8 mouse cellular contexts compared by ENCODE assay signal in the genomic region with DNA sequence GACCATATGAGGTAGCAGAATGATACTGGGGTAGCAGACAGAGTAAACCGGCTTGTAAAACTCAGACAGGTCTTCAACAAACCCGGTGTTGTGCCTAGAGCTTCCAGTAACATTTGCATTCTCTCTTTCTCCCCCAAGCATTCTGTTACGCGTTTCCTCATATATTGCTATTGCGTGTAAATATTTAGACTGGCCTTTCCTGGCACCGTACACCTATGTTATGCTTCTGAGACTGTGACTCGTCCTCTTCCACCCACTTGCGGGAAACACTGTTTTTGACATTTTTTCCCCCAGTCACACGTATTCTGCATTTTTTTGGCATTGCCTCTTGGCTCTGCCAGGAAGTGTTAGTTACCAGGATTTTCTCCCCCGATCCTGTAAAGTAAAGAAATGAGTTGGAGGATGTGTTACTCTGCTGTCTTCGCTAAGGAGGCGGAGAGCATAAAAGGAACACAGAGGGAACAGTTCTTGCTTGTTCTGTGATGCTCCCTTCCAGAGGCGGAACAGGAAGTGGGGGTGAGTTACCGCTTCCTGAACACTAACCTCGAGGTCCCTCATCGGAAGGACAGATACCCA.
A peak's percentile ranks its signal among the peaks of the same experiment; 100 is the strongest.
DNase-seq lines count a peak whose midpoint lies in the region; ATAC-seq lines count a peak whose summit lies in the region.

No protein-coding gene starts in this region.

- peak; percentile 73 for DNase-seq in right cerebral cortex, adult 18-20 months
- DNase-seq in right cerebral cortex, postnatal 4 days, result no peak
- DNase-seq in kidney, adult 9 months, result peak; percentile 43
- peak; percentile 32 to 56 for DNase-seq in left cerebral cortex, adult 9 months (ENCODE audit: low spot score in 2 of 2)
- DNase-seq in thymus, postnatal 25 days, result peak; percentile 11
- DNase-seq in ovary, postnatal 10 days (ENCODE audit: low spot score), result no peak
- DNase-seq in adrenal gland, postnatal 36 days, result no peak

- no peak for ATAC-seq in cerebellum, adult (ENCODE audit: insufficient number of reproducible peaks, low FRiP score, low TSS enrichment)

Comparison
In these comparisons a context has a peak if more than half of its experiments do, and no peak if none do; other contexts are left out.
1. DNase-seq: peak in right cerebral cortex, adult 18-20 months (single experiment), kidney, adult 9 months (single experiment), left cerebral cortex, adult 9 months (2 of 2) and thymus, postnatal 25 days (single experiment); none in right cerebral cortex, postnatal 4 days (single experiment), ovary, postnatal 10 days (single experiment) and adrenal gland, postnatal 36 days (0 of 2).